Mouse (Mus musculus): ENCODE measurements at regions not wholly inside any gene's neighbourhood (a gene's known extent, or its start where the extent isn't known, plus 50 kb on each side); places are given as distances from the start of the nearest gene placed in this dataset.

- in situ Hi-C loops (cut with MboI, MseI) = no loop called here
Measured at GRCm38 (mm10) chr12:12765490-12766058, 176.1 kb downstream of the Mycn start.

- in situ Hi-C loops (cut with MboI, MseI) = no loop called here
Measured at GRCm38 (mm10) chr12:12765055-12765454, 176.7 kb downstream of the Mycn start.

- in situ Hi-C loops (cut with MboI, MseI) = no loop called here
Measured at GRCm38 (mm10) chr12:12764586-12764985, 177.1 kb downstream of the Mycn start.

- in situ Hi-C loops (cut with MboI, MseI) = no loop called here
Measured at GRCm38 (mm10) chr12:12756301-12756948, 185.3 kb downstream of the Mycn start.

GRCm38 (mm10) chr12:12753849-12754248 lies 187.9 kb downstream of the Mycn start:
- in situ Hi-C loops (cut with MboI, MseI) = no loop called here

- in situ Hi-C loops (cut with MboI, MseI) = no loop called here
Measured at GRCm38 (mm10) chr12:12751670-12752426, 189.9 kb downstream of the Mycn start.

- in situ Hi-C loops (cut with MboI, MseI) = no loop called here
Measured at GRCm38 (mm10) chr12:12749690-12750089, 192.0 kb downstream of the Mycn start.

- in situ Hi-C loops (cut with MboI, MseI) = no loop called here
Measured at GRCm38 (mm10) chr12:12746852-12747454, 194.8 kb downstream of the Mycn start.

- in situ Hi-C loops (cut with MboI, MseI) = no loop called here
Measured at GRCm38 (mm10) chr12:12744492-12744891, 197.2 kb downstream of the Mycn start.

GRCm38 (mm10) chr12:12738631-12739331 lies 202.9 kb downstream of the Mycn start:
- in situ Hi-C loops (cut with MboI, MseI) = no loop called here

GRCm38 (mm10) chr12:12725797-12726196 lies 215.9 kb downstream of the Mycn start:
- in situ Hi-C loops (cut with MboI, MseI) = no loop called here

- in situ Hi-C loops (cut with MboI, MseI) = no loop called here
Measured at GRCm38 (mm10) chr12:12725075-12725474, 216.6 kb downstream of the Mycn start.

- in situ Hi-C loops (cut with MboI, MseI) = no loop called here
Measured at GRCm38 (mm10) chr12:12723724-12724487, 217.8 kb downstream of the Mycn start.

- in situ Hi-C loops (cut with MboI, MseI) = no loop called here
Measured at GRCm38 (mm10) chr12:12722982-12723661, 218.6 kb downstream of the Mycn start.

GRCm38 (mm10) chr12:12716691-12717090 lies 225.0 kb downstream of the Mycn start:
- in situ Hi-C loops (cut with MboI, MseI) = no loop called here

- in situ Hi-C loops (cut with MboI, MseI) = no loop called here
Measured at GRCm38 (mm10) chr12:12715956-12716669, 225.6 kb downstream of the Mycn start.

- in situ Hi-C loops (cut with MboI, MseI) = no loop called here
Measured at GRCm38 (mm10) chr12:12715528-12715927, 226.2 kb downstream of the Mycn start.

- in situ Hi-C loops (cut with MboI, MseI) = no loop called here
Measured at GRCm38 (mm10) chr12:12710184-12710609, 231.5 kb downstream of the Mycn start.

GRCm38 (mm10) chr12:12708954-12709523 lies 232.7 kb downstream of the Mycn start:
- in situ Hi-C loops (cut with MboI, MseI) = loop anchor here (10.0 kb wide), 1 partner anchor 84 kb away; no protein-coding TSS in a partner anchor
